Mouse (Mus musculus) testis, postnatal 14 days (tissue): ENCODE results near the gene Gucy2c.

Source experiments
- DNase-seq: peaks from one replicate; pipeline ENCODE4 v3.0.0; 2021; ENCODE audit warnings: low spot score

Gucy2c gene

GRCm38 (mm10) chr6:136660831-136661705 lies 120.5 kb downstream of the Gucy2c start:
- DNase-seq: no peak

GRCm38 (mm10) chr6:136659226-136659625 lies 122.3 kb downstream of the Gucy2c start:
- no peak for DNase-seq

- no peak for DNase-seq
Observed at GRCm38 (mm10) chr6:136658303-136658702, 123.3 kb downstream of the Gucy2c start.

DNA sequence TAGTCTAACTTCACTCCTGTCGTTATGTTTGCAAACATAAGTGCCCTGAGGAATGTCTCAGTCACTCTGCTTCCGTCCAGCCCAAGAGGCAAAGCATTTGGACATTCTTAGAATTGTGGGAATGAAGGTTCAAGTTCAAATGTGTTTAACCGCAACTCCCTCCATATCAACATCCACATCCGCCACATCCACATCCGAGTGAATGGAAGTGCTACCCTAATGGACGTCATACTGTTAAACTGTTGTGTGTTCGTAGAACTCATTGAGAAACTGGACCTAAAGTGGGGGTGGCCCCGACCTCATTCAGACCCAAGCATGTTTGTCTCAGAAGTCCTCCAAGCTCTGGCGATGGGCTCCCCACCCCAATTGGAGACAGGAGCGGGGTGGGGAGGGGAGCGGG lies 125.8 kb downstream of the Gucy2c start:
- no peak for DNase-seq

DNA sequence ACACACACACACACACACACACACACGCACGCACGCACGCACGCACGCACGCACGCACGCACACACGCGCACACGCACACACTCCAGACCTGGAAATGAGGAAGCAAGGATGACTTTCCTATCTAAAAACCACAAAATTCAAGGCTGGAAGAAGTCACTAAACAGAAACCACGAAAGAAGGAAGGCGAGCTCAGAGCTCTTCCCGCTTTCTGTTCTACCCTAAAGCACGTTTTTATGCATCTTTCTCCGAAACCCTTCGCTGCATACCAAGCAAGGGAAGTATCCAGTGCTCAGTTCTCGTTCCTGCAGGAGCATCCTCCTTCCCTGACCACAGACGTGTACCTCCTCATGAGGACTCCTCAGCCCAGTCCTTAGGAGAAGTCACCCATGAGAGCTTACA lies 127.1 kb downstream of the Gucy2c start:
- DNase-seq: no peak

GRCm38 (mm10) chr6:136653331-136653730 lies 128.2 kb downstream of the Gucy2c start:
- DNase-seq: no peak

- no peak for DNase-seq
Observed at GRCm38 (mm10) chr6:136650664-136651063, 130.9 kb downstream of the Gucy2c start.

DNA sequence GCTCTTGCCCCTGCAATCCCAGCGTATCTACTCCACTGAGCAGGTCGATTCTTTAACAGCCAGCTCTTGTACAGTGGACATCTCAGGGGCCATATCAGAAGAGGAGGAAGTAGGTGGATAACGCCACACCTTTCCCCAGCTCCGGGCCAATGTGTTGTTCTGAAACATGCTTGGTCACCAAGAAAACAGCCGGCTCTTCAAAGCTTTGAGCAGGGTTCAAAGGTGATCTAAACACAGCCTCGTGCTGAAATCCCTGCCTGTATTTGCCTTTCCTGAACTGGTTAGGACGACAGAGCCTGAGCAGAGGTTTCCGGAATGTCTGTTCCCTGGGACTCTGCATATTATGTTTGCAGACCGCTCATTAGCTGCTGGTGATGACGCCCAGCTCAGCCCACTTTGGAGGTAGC lies 134.1 kb downstream of the Gucy2c start:
- no peak for DNase-seq
